Mouse (Mus musculus) kidney, embryonic 16.5 days (tissue): Measurements from ENCODE around the gene Stac2. TPM values are rescaled to one million over a fixed set of nuclear protein-coding genes. Genes with fewer than 3 reads are reported as not detected.
A peak's percentile ranks its signal among the peaks of the same experiment; 100 is the strongest.

Experiments used
- ATAC-seq: fragments of 200-750 bp; cut with Nextera tagmentation; 2 replicates; pipeline ENCODE4 v1.8.0; 2017; ENCODE audit warnings: moderate TSS enrichment; ENCODE audit not compliant: low FRiP score, low TSS enrichment
- H3K27ac ChIP-seq: fragments of 300-500 bp; sonication (generic); 2 replicates; pipeline ENCODE4 v1.5.1; 2014; ENCODE audit warnings: low read length
- H3K27me3 ChIP-seq: fragments of 300-500 bp; sonication (generic); 2 replicates; pipeline ENCODE4 v1.6.1; 2014; ENCODE audit warnings: low read length, control low read depth, mixed read lengths; ENCODE audit not compliant: insufficient read depth
- H3K36me3 ChIP-seq: fragments of 300-500 bp; sonication (generic); 2 replicates; pipeline ENCODE4 v1.6.1; 2014; ENCODE audit warnings: low read length, control low read depth, mixed read lengths; ENCODE audit not compliant: insufficient read depth
- H3K4me1 ChIP-seq: fragments of 300-500 bp; sonication (generic); 2 replicates; pipeline ENCODE4 v1.6.1; 2014; ENCODE audit warnings: low read length, control low read depth, mixed read lengths; ENCODE audit not compliant: insufficient read depth
- H3K4me2 ChIP-seq: fragments of 300-500 bp; sonication (generic); replicated peaks from 2 replicates; pipeline ENCODE4 v1.6.1; 2014; ENCODE audit warnings: low read depth, low read length
- H3K4me3 ChIP-seq: fragments of 300-500 bp; sonication (generic); 2 replicates; pipeline ENCODE4 v1.5.1; 2014; ENCODE audit warnings: mild to moderate bottlenecking, low read length
- H3K9ac ChIP-seq: fragments of 300-500 bp; sonication (generic); replicated peaks from 2 replicates; pipeline ENCODE4 v1.6.1; 2014; ENCODE audit warnings: low read length
- H3K9me3 ChIP-seq: fragments of 300-500 bp; sonication (generic); 2 replicates; pipeline ENCODE4 v1.6.1; 2016; ENCODE audit warnings: low read length, control low read depth
- WGBS: fragments of 180-500 bp; shearing (Covaris S2); extraction: QIAGEN DNeasy Blood & Tissue Kit; methylation state at CpG from one replicate; pipeline ENCODE4 v1.1.7; 2014; 5-methylcytosine and 5-hydroxymethylcytosine counted together
- polyA plus RNA-seq: library from polyadenylated mRNA; unstranded; fragments of >200 nt; fragmentation: Nextera tagmentation; extraction: Ambion mirVana; gene quantifications from 2 replicates; pipeline ENCODE4 v1.2.1, GENCODE M21; 2015

Stac2 gene
- polyA plus RNA-seq, 1 experiment from 2014 or later, result 3.3 TPM

- no peaks in the 10 kb centered on the region for H3K9me3 ChIP-seq
- H3K4me2 ChIP-seq, result peak overlapping the region; percentile 68
- H3K27ac ChIP-seq, result no peak overlapping the region
- peaks cover 24% of the 10 kb centered on the region for H3K27me3 ChIP-seq
- peaks cover 31% of the 10 kb centered on the region for H3K4me1 ChIP-seq
- H3K36me3 ChIP-seq, result no peaks in the 10 kb centered on the region
- peak overlapping the region; percentile 50 for H3K4me3 ChIP-seq
- WGBS, result under 1% methylated on average over 79 of the region's 83 CpGs
- H3K9ac ChIP-seq, result peak overlapping the region; percentile 73
- peak; percentile 33 for ATAC-seq
Observed at GRCm38 (mm10) chr11:98052129-98052988, 903 bp downstream of the Stac2 start.

GRCm38 (mm10) chr11:98051611-98052128 is 1.6 kb downstream of the Stac2 start:
- WGBS, result 3% methylated on average over 12 of the region's 12 CpGs
- no peaks in the 10 kb centered on the region for H3K9me3 ChIP-seq
- peak overlapping the region; percentile 50 for H3K4me3 ChIP-seq
- peak overlapping the region; percentile 73; the same call in 1 of the 2 replicates for H3K9ac ChIP-seq
- no peaks in the 10 kb centered on the region for H3K36me3 ChIP-seq
- H3K4me2 ChIP-seq, result peak overlapping the region; percentile 68
- peaks cover 24% of the 10 kb centered on the region for H3K27me3 ChIP-seq
- no peak overlapping the region for H3K27ac ChIP-seq
- ATAC-seq, result no peak
- H3K4me1 ChIP-seq, result peaks cover 26% of the 10 kb centered on the region

DNA sequence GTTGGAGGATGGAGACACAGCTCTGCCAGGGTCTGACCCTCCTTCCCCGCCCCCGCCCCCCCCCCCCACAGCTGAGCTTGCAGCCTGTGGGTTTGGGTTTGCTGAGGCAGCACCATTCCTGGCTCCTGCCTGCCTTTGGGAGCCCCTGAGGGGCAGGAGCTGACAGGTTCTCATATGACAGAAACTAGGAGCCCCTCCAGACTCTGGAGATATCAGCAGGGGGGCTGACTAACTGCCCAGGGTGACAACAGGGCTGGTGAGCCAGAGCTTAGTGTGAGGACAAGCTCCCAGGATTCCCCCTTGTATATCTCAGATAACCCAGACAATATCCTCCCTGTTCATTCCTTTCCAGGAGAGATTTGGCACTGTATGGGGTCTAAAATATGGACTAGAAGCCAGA is 2.3 kb downstream of the Stac2 start:
- no peak overlapping the region for H3K4me3 ChIP-seq
- no peak overlapping the region for H3K27ac ChIP-seq
- H3K27me3 ChIP-seq, result peaks cover 24% of the 10 kb centered on the region
- H3K9me3 ChIP-seq, result no peaks in the 10 kb centered on the region
- no peak overlapping the region for H3K4me2 ChIP-seq
- no peak overlapping the region for H3K9ac ChIP-seq
- ATAC-seq, result no peak
- WGBS, result 20% methylated on average over 1 of the region's 2 CpGs
- peaks cover 26% of the 10 kb centered on the region for H3K4me1 ChIP-seq
- no peaks in the 10 kb centered on the region for H3K36me3 ChIP-seq

GRCm38 (mm10) chr11:98050520-98050815 is 2.8 kb downstream of the Stac2 start:
- H3K9ac ChIP-seq, result no peak overlapping the region

DNA sequence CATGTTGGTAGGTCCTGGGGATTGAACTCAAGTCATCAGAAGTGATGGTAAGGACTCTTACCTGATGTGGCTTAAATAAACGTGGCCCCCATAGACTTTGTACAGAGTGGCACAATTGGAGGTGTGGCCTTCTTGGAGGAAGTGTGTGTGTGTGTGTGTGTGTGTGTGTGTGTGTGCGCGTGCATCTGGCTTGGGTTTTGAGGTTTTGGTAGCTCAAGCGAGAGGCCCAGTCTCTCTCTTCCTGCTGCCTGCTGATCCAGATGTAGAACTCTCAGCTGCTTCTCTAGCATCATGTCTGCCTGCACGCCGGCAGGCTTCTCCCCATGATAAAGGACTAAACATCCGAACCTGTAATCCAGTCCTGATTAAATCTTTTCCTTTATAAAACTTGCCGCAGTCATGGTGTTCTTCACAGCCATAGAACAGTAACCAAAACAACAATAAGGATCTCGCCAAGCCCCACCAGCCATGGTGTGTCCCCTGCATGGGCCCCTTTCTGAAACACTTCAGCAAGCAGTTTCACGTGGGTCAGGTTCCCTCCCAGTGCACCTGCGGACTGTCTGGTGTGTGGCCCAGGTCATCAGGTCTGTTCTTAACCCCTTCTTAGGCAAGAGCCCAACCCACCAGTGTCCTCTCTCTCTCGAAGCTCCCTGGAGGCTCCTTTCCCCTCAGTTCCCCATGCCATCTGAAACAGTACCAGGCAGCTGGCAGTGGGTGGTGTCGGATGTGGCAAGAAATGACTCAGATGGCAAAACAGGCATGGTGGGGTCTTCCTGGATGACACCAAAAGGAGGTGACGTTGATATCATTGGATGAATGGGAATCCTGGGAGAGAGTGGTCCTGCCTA is 3.4 kb downstream of the Stac2 start:
- Histone ChIP-seq H3K4me1 (peaks cover 26% of the 10 kb centered on the region), H3K27me3 (peaks cover 21% of the 10 kb centered on the region), H3K9ac (no peak overlapping the region), H3K4me3 (no peak overlapping the region), H3K4me2 (no peak overlapping the region), H3K27ac (no peak overlapping the region), H3K9me3 (no peaks in the 10 kb centered on the region), H3K36me3 (no peaks in the 10 kb centered on the region)
- ATAC-seq, result no peak
- 57% methylated on average over 14 of the region's 14 CpGs for WGBS

More at GRCm38 (mm10) chr11:98050520-98050815, 2.8 kb downstream of the Stac2 start:
- H3K4me1 ChIP-seq, result peaks cover 26% of the 10 kb centered on the region
- H3K27me3 ChIP-seq, result peaks cover 24% of the 10 kb centered on the region
- H3K36me3 ChIP-seq, result no peaks in the 10 kb centered on the region
- no peak for ATAC-seq
- no peaks in the 10 kb centered on the region for H3K9me3 ChIP-seq
- no peak overlapping the region for H3K27ac ChIP-seq
- H3K4me2 ChIP-seq, result no peak overlapping the region
- WGBS, result 16% methylated on average over 2 of the region's 2 CpGs
- no peak overlapping the region for H3K4me3 ChIP-seq

GRCm38 (mm10) chr11:98047745-98048144 is 5.5 kb downstream of the Stac2 start:
- Histone ChIP-seq H3K4me2 (no peak overlapping the region), H3K4me3 (no peak overlapping the region), H3K9me3 (no peaks in the 10 kb centered on the region), H3K4me1 (peaks cover 27% of the 10 kb centered on the region), H3K27ac (no peak overlapping the region), H3K36me3 (no peaks in the 10 kb centered on the region), H3K27me3 (peaks cover 16% of the 10 kb centered on the region), H3K9ac (no peak overlapping the region)
- no peak for ATAC-seq
- 73% methylated on average over 4 of the region's 4 CpGs for WGBS

GRCm38 (mm10) chr11:98046466-98046865 is 6.8 kb downstream of the Stac2 start:
- H3K9ac ChIP-seq, result no peak overlapping the region
- no peak overlapping the region for H3K27ac ChIP-seq
- no peak overlapping the region for H3K4me2 ChIP-seq
- no peaks in the 10 kb centered on the region for H3K36me3 ChIP-seq
- peaks cover 4% of the 10 kb centered on the region; the same call in 1 of the 2 replicates for H3K27me3 ChIP-seq
- peaks cover 14% of the 10 kb centered on the region for H3K4me1 ChIP-seq
- no peak for ATAC-seq
- WGBS, result 56% methylated on average over 1 of the region's 1 CpGs
- no peaks in the 10 kb centered on the region for H3K9me3 ChIP-seq
- no peak overlapping the region for H3K4me3 ChIP-seq

- Histone ChIP-seq H3K4me2 (no peak overlapping the region), H3K4me1 (peaks cover 17% of the 10 kb centered on the region; the same call in 1 of the 2 replicates), H3K27me3 (no peaks in the 10 kb centered on the region), H3K9ac (no peak overlapping the region), H3K27ac (no peak overlapping the region), H3K9me3 (no peaks in the 10 kb centered on the region), H3K4me3 (no peak overlapping the region), H3K36me3 (no peaks in the 10 kb centered on the region)
- WGBS, result 72% methylated on average over 4 of the region's 4 CpGs
- no peak for ATAC-seq
Observed at GRCm38 (mm10) chr11:98045596-98045995, 7.7 kb downstream of the Stac2 start.

DNA sequence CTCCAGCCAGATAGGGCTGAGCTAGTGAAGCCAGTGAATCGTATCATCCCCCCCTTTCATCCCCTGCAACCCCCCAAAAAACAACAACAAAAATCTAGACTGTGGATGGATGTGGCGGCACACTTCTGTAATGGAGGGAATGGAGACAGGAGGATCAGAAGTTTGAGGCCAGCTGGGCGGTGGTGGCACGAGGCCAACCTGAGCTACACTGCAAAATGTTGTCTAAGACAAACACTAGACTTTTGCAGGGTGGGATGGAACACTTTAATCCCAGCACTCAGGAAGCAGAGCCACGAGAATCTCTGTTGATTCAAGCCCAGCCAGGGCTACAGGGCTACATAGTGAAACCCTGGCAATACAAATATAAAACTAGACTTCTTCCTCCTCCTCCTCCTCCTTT is 9.2 kb downstream of the Stac2 start:
- H3K9me3 ChIP-seq, result no peaks in the 10 kb centered on the region
- H3K4me2 ChIP-seq, result no peak overlapping the region
- no peaks in the 10 kb centered on the region for H3K36me3 ChIP-seq
- H3K27me3 ChIP-seq, result no peaks in the 10 kb centered on the region
- H3K4me3 ChIP-seq, result no peak overlapping the region
- no peak overlapping the region for H3K27ac ChIP-seq
- H3K4me1 ChIP-seq, result peaks cover 10% of the 10 kb centered on the region; the same call in 1 of the 2 replicates
- H3K9ac ChIP-seq, result no peak overlapping the region
- no peak for ATAC-seq
- 56% methylated on average over 5 of the region's 5 CpGs for WGBS
